Mouse (Mus musculus) left cerebral cortex, postnatal 4 days (tissue): Measurements from ENCODE around the gene Pcyt2. TPM values are rescaled to one million over a fixed set of nuclear protein-coding genes. Genes with fewer than 3 reads are reported as not detected.

ENCODE experiments used
- DNase-seq: peaks from one replicate; pipeline ENCODE4 v3.0.0-alpha.2; 2022
- intact Hi-C: fragments of 180-260 bp; cut with DNase I; formaldehyde crosslinking; loops from one replicate; pipeline ENCODE4 v1.15.1; 2025
- total RNA-seq, 2 experiments: library from RNA; stranded (reverse); gene quantifications; 2 replicates each; pipeline ENCODE4 v1.2.3; 2021

The Pcyt2 gene
- total RNA-seq, 2 experiments from 2014 or later: 144 to 168 TPM

GRCm38 (mm10) chr11:120618619-120619535 is 1.1 kb upstream of the Pcyt2 start:
- no peak for DNase-seq
- intact Hi-C loops: loop anchor here (10.0 kb wide), 1 partner anchor 166 kb away; the partner anchor contains the start of genes Gps1 and Rfng

DNA sequence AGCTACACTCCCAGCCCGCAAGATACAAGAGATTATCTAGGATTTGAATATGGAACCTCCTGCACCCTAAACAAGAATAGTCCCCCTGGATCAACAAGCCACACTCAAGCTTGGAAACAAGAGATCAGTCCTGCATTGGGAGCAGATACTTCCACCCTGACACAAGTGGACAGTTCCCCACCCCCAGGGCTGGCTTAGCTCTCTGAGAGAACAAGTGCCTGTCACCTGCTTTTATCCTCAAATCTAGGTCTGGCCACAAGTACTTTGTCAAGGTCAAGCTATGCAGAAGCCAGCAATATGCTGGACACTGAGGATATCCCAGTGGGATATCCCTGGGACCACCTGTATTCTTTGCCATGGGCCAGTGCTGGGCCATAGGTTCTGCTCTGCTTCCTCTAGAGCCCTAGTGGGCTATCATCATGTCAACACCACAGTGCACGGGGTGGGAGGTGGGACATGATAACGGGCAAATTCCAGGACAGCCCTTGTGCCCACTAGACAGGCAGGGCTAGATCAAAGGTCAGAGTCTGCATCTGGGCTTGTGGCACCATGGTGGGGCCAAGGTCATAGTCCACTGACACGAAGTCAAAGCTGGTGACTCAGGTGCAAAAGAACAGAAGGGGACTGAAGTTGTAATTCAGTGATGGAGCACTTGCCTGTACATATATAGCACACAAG is 980 bp downstream of the Pcyt2 start:
- DNase-seq: no peak
- intact Hi-C loops: loop anchor here (10.0 kb wide), 1 partner anchor 168 kb away; the partner anchor contains the start of genes Gps1 and Rfng

- intact Hi-C loops: loop anchor here (10.0 kb wide), 1 partner anchor 169 kb away; the partner anchor contains the start of genes Gps1 and Rfng
- DNase-seq: no peak
These were observed 2.0 kb downstream of the Pcyt2 start for GRCm38 (mm10) chr11:120615606-120616203.

- intact Hi-C loops: loop anchor here (10.0 kb wide), 1 partner anchor 170 kb away; the partner anchor contains the start of genes Gps1 and Rfng
These were observed 2.6 kb downstream of the Pcyt2 start for GRCm38 (mm10) chr11:120615167-120615566.

DNA sequence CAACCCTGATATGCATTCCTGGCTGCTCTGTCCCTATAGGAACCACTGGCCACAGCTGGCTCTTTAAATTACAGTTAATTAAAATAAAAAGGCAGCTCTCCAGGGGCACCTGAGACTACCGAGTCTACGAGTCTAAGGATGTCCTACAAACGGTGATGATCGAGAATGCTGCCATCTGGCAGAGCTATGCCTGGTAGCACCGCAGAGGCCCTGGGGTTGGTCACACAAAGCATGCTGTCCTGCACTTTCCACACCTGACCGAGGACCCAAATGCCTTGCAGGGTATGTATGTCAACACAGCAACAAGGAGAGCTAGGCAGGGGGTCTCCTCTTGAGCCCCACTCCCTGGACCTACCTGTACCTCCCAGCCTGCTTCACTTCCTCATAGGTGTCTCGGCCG is 3.8 kb downstream of the Pcyt2 start:
- no peak for DNase-seq
- intact Hi-C loops: loop anchor here (10.0 kb wide), 1 partner anchor 171 kb away; the partner anchor contains the start of genes Gps1 and Rfng

More at GRCm38 (mm10) chr11:120615167-120615566, 2.6 kb downstream of the Pcyt2 start:
- DNase-seq: no peak

DNA sequence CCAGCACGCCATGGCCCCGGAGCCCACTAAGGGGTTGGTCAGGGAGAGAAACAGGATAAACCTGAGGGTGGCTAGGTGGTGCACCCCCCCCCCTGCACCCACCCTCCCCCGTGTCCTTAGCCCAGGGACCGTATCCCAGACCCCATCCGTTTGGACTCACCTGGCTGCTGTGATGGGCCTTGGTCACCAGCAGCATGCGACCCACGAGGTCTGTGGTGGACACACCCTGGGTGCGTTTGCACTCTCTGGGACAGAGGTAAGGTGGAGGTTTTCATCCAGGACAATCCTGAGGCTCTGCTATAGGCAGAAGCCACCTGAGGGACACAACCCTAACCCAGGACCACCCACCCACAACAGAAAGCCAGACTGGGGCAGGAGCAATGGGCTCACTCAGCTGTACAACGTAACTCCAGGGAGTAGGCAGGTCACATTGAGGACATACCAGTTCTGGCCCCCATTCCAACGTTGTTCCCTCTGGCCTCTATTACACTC is 4.2 kb downstream of the Pcyt2 start:
- intact Hi-C loops: loop anchor here (10.0 kb wide), 1 partner anchor 171 kb away; the partner anchor contains the start of genes Gps1 and Rfng
- DNase-seq: no peak

DNA sequence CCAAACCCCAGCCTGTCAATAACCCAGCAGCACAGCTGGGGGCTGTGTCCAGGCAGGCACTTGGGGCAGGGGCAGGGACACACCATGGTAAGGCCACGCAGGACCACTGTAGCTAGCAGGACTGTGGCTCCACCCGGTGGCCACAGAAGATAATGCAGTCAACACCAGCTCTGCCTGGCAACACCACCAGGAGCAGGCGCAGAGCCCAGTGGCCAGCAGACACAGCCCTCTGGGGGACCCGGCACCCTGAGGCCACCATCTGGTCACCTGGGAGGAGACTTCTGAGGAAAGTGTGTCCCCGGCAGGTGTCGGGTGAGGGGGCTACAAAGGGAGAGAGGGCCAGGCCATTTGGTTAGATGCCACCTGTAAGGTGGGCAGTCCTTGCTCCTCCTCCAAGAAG is 5.0 kb downstream of the Pcyt2 start:
- DNase-seq: peak; percentile 88
- intact Hi-C loops: loop anchor here (10.0 kb wide), 1 partner anchor 172 kb away; the partner anchor contains the start of genes Gps1 and Rfng

- no peak for DNase-seq
- intact Hi-C loops: loop anchor here (10.0 kb wide), 1 partner anchor 174 kb away; the partner anchor contains the start of genes Gps1 and Rfng
These were observed 7.2 kb downstream of the Pcyt2 start for GRCm38 (mm10) chr11:120610477-120611046.

GRCm38 (mm10) chr11:120609250-120609649 is 8.5 kb downstream of the Pcyt2 start:
- intact Hi-C loops: no loop called here
- DNase-seq: no peak

DNA sequence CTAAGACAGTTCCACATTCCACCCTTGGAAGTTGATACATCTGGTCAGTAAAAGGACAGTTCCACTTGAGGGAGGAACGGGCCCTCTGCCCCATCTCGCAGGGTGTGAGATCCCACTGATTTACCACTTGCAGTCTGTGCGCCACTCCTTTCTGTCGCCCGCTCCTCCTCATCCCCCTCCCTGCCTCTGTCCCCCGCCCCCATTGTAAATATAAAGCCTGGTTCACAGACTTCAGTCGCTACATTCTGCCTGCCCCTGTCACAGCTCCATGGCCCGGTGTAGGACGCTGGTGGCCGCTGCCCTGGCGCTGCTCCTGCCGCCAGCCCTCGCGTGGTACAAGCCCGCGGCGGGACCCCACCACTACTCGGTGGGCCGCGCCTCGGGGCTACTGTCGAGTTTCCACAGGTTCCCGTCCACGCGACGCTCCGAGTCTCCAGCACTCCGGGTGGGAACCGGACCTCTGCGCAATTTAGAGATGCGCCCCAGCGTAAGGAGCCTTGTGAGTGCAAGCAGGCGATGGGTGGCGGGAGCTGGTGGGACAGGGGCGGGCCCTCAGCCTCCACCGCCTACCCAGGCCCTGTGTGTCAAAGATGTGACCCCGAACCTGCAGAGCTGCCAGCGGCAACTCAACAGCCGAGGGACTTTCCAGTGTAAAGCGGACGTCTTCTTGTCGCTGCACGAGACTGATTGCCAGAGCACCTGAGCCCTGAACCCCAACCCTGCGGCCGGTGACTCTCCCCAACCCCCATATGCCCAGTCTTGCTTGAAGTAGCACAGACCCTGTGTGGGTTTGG is 9.3 kb downstream of the Pcyt2 start, which contains the start of gene Npb:
TSS of gene Npb (plus strand) at position 237 of the 794 bp plus-strand sequence.
- DNase-seq: no peak
- intact Hi-C loops: no loop called here

DNA sequence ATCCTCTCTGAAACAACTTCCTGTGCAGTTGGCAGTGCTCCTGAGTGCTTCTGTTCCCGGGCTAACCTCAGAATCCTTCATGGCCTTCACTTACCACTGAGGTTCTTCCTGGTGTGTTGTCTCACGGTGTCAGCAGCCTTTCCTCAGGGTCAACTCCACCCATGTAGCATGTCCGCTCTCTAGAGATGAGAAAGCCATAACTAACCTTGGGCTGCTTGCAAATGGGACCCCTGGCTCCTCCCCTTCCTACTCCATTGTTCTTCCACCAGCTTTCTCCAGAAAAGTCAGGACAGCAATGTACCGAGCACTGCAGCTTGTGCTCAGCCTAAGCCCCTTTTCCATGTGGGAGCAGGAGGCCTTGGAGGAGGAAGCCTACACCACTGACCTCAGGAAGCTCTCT is 11.0 kb downstream of the Pcyt2 start:
- intact Hi-C loops: no loop called here
- no peak for DNase-seq

- no peak for DNase-seq
- intact Hi-C loops: no loop called here
These were observed 12.1 kb downstream of the Pcyt2 start for GRCm38 (mm10) chr11:120605667-120606066.

DNA sequence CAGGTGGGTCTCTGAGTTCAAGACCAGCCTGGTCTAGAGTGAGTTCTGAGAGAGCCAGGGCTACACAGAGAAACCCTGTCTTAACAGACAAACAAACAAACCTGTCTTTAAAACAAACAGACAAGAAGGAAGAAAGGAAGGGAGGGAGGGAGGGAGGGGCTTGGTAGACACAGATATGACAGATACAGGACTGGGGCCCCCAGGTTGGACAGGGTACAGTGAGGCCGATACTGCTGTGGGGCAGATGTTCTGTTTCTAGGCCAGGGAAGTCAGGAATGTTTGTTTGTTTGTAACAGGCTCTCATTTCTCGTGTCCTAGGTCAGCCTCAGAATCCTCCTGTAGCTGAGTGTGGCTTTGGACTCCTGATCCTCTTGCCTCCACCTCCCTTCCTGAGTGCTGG is 14.2 kb downstream of the Pcyt2 start:
- no peak for DNase-seq
- intact Hi-C loops: no loop called here

GRCm38 (mm10) chr11:120600716-120601115 is 17.0 kb downstream of the Pcyt2 start:
- DNase-seq: no peak

GRCm38 (mm10) chr11:120598990-120599549 is 18.7 kb downstream of the Pcyt2 start:
- intact Hi-C loops: no loop called here
- no peak for DNase-seq

More at GRCm38 (mm10) chr11:120600716-120601115, 17.0 kb downstream of the Pcyt2 start:
- intact Hi-C loops: no loop called here

- intact Hi-C loops: no loop called here
- DNase-seq: peak; percentile 94
These were observed 19.3 kb downstream of the Pcyt2 start, which contains the start of the genes Alyref and Anapc11 for GRCm38 (mm10) chr11:120598283-120598989. Gene Alyref, minus strand, starts transcription at chr11:120598365. Gene Anapc11, plus strand, starts transcription at chr11:120598421.

DNA sequence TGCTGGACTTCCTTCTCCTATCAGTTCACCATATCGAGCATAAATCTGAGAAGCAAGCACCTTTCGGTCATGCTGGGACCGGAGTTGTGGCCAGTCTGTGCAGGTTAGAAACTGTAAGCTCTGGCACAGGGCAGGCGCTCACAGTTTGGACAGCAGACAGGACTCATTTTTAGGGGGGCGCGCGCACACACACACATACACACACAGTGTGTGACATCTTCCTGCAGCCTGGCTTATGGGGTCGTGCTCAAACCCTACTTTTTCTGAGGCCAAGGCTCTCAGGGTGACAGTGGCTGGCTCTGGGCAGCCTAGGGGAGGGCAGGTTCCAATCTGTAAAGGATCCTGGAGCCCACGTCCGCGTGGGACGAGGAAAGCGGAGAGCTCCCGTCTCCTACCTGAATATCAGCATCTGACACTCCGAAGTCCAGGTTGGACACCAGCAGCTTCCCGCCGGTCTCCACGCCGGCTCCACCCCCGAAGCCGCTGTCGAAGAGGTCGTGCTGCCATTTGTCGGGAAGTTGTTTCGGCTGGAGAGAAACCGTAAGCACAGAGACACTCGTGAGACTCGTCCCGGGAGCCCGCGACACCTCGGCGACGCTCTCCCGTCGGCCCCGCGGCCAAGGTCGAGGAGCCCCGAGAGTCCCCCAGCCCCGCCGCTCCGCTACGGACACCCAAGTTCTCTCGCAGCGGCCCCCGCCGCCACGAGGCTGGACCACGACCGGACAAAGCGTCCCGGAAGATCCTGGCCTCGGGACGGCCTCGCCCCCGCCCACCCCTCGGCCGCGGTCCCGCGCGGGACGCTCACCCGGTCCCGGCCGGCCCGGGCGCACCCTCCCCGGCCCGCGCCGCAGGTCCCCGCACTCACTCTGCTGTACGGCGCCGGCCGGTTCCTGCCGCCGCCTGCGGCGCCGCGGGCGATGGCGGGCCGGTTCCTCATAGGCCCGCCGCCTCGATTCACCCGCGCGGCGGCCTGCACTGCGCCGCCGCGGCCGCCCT is 20.2 kb downstream of the Pcyt2 start:
- no peak for DNase-seq
- intact Hi-C loops: no loop called here
